Mouse (Mus musculus) hindbrain, embryonic 14.5 days (tissue): ENCODE measurements at regions not wholly inside any gene's neighbourhood (a gene's known extent, or its start where the extent isn't known, plus 50 kb on each side); places are given as distances from the start of the nearest gene placed in this dataset.

Experiments
- ATAC-seq: fragments of 200-750 bp; cut with Nextera tagmentation; 2 replicates; pipeline ENCODE4 v1.8.0; 2017; ENCODE audit warnings: moderate number of reproducible peaks, mild to moderate bottlenecking, moderate TSS enrichment, moderate library complexity; ENCODE audit not compliant: low FRiP score
- DNase-seq: peaks from one replicate; pipeline ENCODE4 v3.0.0-alpha.2; 2015; ENCODE audit warnings: low spot score
- H3K27ac ChIP-seq: fragments of 300-500 bp; sonication (generic); 2 replicates; pipeline ENCODE4 v1.5.1; 2014; ENCODE audit warnings: mild to moderate bottlenecking, moderate library complexity
- H3K27me3 ChIP-seq: fragments of 300-500 bp; sonication (generic); 2 replicates; pipeline ENCODE4 v1.6.1; 2014; ENCODE audit warnings: mild to moderate bottlenecking, low read length, mixed read lengths; ENCODE audit not compliant: control insufficient read depth, insufficient read depth
- H3K36me3 ChIP-seq: fragments of 300-500 bp; sonication (generic); replicated peaks from 2 replicates; pipeline ENCODE4 v1.6.1; 2014; ENCODE audit not compliant: control insufficient read depth, insufficient read depth
- H3K4me1 ChIP-seq: fragments of 300-500 bp; sonication (generic); replicated peaks from 2 replicates; pipeline ENCODE4 v1.6.1; 2014; ENCODE audit warnings: antibody characterized with exemption, low read length, mixed read lengths; ENCODE audit not compliant: control insufficient read depth, insufficient read depth
- H3K4me2 ChIP-seq: fragments of 300-500 bp; sonication (generic); replicated peaks from 2 replicates; pipeline ENCODE4 v1.6.1; 2014; ENCODE audit warnings: mild to moderate bottlenecking, moderate library complexity
- H3K4me3 ChIP-seq: fragments of 300-500 bp; sonication (generic); replicated peaks from 2 replicates; pipeline ENCODE4 v1.5.1; 2014; ENCODE audit warnings: mild to moderate bottlenecking, low read length
- H3K9ac ChIP-seq: fragments of 300-500 bp; sonication (generic); 2 replicates; pipeline ENCODE4 v1.6.1; 2014
- H3K9me3 ChIP-seq: fragments of 300-500 bp; sonication (generic); 2 replicates; pipeline ENCODE4 v1.6.1; 2016; ENCODE audit warnings: low read length; ENCODE audit not compliant: control insufficient read depth
- whole genome bisulfite sequencing: fragments of 180-500 bp; shearing (Covaris S2); extraction: QIAGEN DNeasy Blood & Tissue Kit; methylation state at CpG from one replicate; pipeline ENCODE4 v1.1.7; 2014; 5-methylcytosine and 5-hydroxymethylcytosine counted together

- H3K27me3 ChIP-seq = no peaks in the 10 kb centered on the region
- H3K4me1 ChIP-seq = no peaks in the 10 kb centered on the region
- WGBS = 56% methylated on average over 4 of the region's 4 CpGs
- H3K9me3 ChIP-seq = no peaks in the 10 kb centered on the region
- no peaks in the 10 kb centered on the region for H3K36me3 ChIP-seq
- H3K27ac ChIP-seq = no peak overlapping the region
- DNase-seq (no peak), ATAC-seq (no peak)
- no peak overlapping the region for H3K4me3 ChIP-seq
- no peak overlapping the region for H3K4me2 ChIP-seq
- H3K9ac ChIP-seq = no peak overlapping the region
These were observed 1002.8 kb upstream of the Adgrl2 start for GRCm38 (mm10) chr3:149993199-149993598.

- no peak overlapping the region for H3K4me3 ChIP-seq
- no peaks in the 10 kb centered on the region for H3K9me3 ChIP-seq
- no peak for DNase-seq
- WGBS = 86% methylated on average over 1 of the region's 1 CpGs
- H3K9ac ChIP-seq = no peak overlapping the region
- H3K27me3 ChIP-seq = no peaks in the 10 kb centered on the region
- no peaks in the 10 kb centered on the region for H3K4me1 ChIP-seq
- H3K4me2 ChIP-seq = no peak overlapping the region
- H3K36me3 ChIP-seq = no peaks in the 10 kb centered on the region
- no peak for ATAC-seq
- no peak overlapping the region for H3K27ac ChIP-seq
These were observed 997.4 kb upstream of the Adgrl2 start for GRCm38 (mm10) chr3:149987801-149988200.

GRCm38 (mm10) chr3:149956993-149957392 is 966.6 kb upstream of the Adgrl2 start:
- Histone ChIP-seq H3K27me3 (no peaks in the 10 kb centered on the region), H3K9me3 (no peaks in the 10 kb centered on the region), H3K4me2 (no peak overlapping the region), H3K4me1 (no peaks in the 10 kb centered on the region), H3K36me3 (no peaks in the 10 kb centered on the region), H3K9ac (no peak overlapping the region), H3K4me3 (no peak overlapping the region), H3K27ac (no peak overlapping the region)
- WGBS = 59% methylated on average over 2 of the region's 2 CpGs
- DNase-seq (no peak), ATAC-seq (no peak)

GRCm38 (mm10) chr3:149936197-149936596 is 945.8 kb upstream of the Adgrl2 start:
- Histone ChIP-seq H3K27me3 (no peaks in the 10 kb centered on the region), H3K9me3 (no peaks in the 10 kb centered on the region), H3K4me1 (no peaks in the 10 kb centered on the region), H3K4me3 (no peak overlapping the region), H3K27ac (no peak overlapping the region), H3K4me2 (no peak overlapping the region), H3K9ac (no peak overlapping the region), H3K36me3 (no peaks in the 10 kb centered on the region)
- DNase-seq (no peak), ATAC-seq (no peak)
- WGBS = 80% methylated on average over 9 of the region's 9 CpGs

- H3K27ac ChIP-seq = no peak overlapping the region
- H3K4me1 ChIP-seq = no peaks in the 10 kb centered on the region
- H3K4me2 ChIP-seq = no peak overlapping the region
- H3K9ac ChIP-seq = no peak overlapping the region
- DNase-seq (no peak), ATAC-seq (no peak)
- no peaks in the 10 kb centered on the region for H3K27me3 ChIP-seq
- WGBS = 93% methylated on average over 4 of the region's 4 CpGs
- H3K9me3 ChIP-seq = no peaks in the 10 kb centered on the region
- no peak overlapping the region for H3K4me3 ChIP-seq
- H3K36me3 ChIP-seq = no peaks in the 10 kb centered on the region
These were observed 944.5 kb upstream of the Adgrl2 start for GRCm38 (mm10) chr3:149934832-149935231.

- Histone ChIP-seq H3K4me2 (no peak overlapping the region), H3K27me3 (no peaks in the 10 kb centered on the region), H3K4me1 (no peaks in the 10 kb centered on the region), H3K4me3 (no peak overlapping the region), H3K36me3 (no peaks in the 10 kb centered on the region), H3K9ac (no peak overlapping the region), H3K9me3 (no peaks in the 10 kb centered on the region), H3K27ac (no peak overlapping the region)
- ATAC-seq = no peak
- 84% methylated on average over 10 of the region's 10 CpGs for WGBS
- no peak for DNase-seq
These were observed 938.4 kb upstream of the Adgrl2 start for GRCm38 (mm10) chr3:149928456-149929360.

GRCm38 (mm10) chr3:149920206-149920605 is 929.9 kb upstream of the Adgrl2 start:
- Histone ChIP-seq H3K4me3 (no peak overlapping the region), H3K4me1 (no peaks in the 10 kb centered on the region), H3K9ac (no peak overlapping the region), H3K4me2 (no peak overlapping the region), H3K27me3 (no peaks in the 10 kb centered on the region), H3K9me3 (no peaks in the 10 kb centered on the region), H3K36me3 (no peaks in the 10 kb centered on the region), H3K27ac (no peak overlapping the region)
- ATAC-seq (no peak), DNase-seq (no peak)
- WGBS = 68% methylated on average over 2 of the region's 2 CpGs

GRCm38 (mm10) chr3:149918201-149918600 is 927.8 kb upstream of the Adgrl2 start:
- Histone ChIP-seq H3K9me3 (no peaks in the 10 kb centered on the region), H3K4me2 (no peak overlapping the region), H3K9ac (no peak overlapping the region), H3K36me3 (no peaks in the 10 kb centered on the region), H3K27ac (no peak overlapping the region), H3K4me1 (no peaks in the 10 kb centered on the region), H3K4me3 (no peak overlapping the region), H3K27me3 (no peaks in the 10 kb centered on the region)
- DNase-seq (no peak), ATAC-seq (no peak)
- 67% methylated on average over 5 of the region's 5 CpGs for WGBS

- H3K4me2 ChIP-seq = no peak overlapping the region
- no peak overlapping the region for H3K9ac ChIP-seq
- no peak overlapping the region for H3K27ac ChIP-seq
- no peaks in the 10 kb centered on the region for H3K27me3 ChIP-seq
- H3K36me3 ChIP-seq = no peaks in the 10 kb centered on the region
- DNase-seq (no peak), ATAC-seq (no peak)
- 84% methylated on average over 8 of the region's 8 CpGs for WGBS
- no peak overlapping the region for H3K4me3 ChIP-seq
- no peaks in the 10 kb centered on the region for H3K4me1 ChIP-seq
- H3K9me3 ChIP-seq = no peaks in the 10 kb centered on the region
These were observed 920.4 kb upstream of the Adgrl2 start for GRCm38 (mm10) chr3:149910721-149911120.
